Mouse (Mus musculus) urinary bladder, adult 2 months (tissue): ENCODE results near the gene Cyp1a2. TPM values are rescaled to one million over a fixed set of nuclear protein-coding genes. Genes with fewer than 3 reads are reported as not detected.

Experiments
- polyA plus RNA-seq: library from polyadenylated mRNA; depleted of rRNA; stranded (reverse); fragments of >200 nt; gene quantifications from 2 replicates; pipeline ENCODE4 v1.2.3, GENCODE M21; 2012; rRNA removed

Gene Cyp1a2
- polyA plus RNA-seq, 1 experiment = not detected

Other genes with a start within 250 kb of the Cyp1a2 start
- 47.1 and 75.2 TPM in 2 replicates for gene Ppcdc, start 243.6 kb downstream of the Cyp1a2 start, polyA plus RNA-seq
- 123 and 150 TPM in 2 replicates for gene Scamp5, start 215.6 kb downstream of the Cyp1a2 start, polyA plus RNA-seq
- 1.7 and 2.8 TPM in 2 replicates for gene Rpp25, start 179.7 kb downstream of the Cyp1a2 start, polyA plus RNA-seq
- gene Cox5a, start 162.4 kb downstream of the Cyp1a2 start, polyA plus RNA-seq = 223 and 254 TPM in 2 replicates
- 14.9 and 17.5 TPM in 2 replicates for gene Fam219b, start 146.2 kb downstream of the Cyp1a2 start, polyA plus RNA-seq
- gene Mpi, start 130.9 kb downstream of the Cyp1a2 start, polyA plus RNA-seq = 21.3 and 22.5 TPM in 2 replicates
- 60.9 and 62.9 TPM in 2 replicates for gene Scamp2, start 122.8 kb downstream of the Cyp1a2 start, polyA plus RNA-seq
- 32.4 and 38.8 TPM in 2 replicates for gene Ulk3, start 94.3 kb downstream of the Cyp1a2 start, polyA plus RNA-seq
- not detected in 2 replicates for gene Cplx3, start 77.4 kb downstream of the Cyp1a2 start, polyA plus RNA-seq
- gene Lman1l, start 62.9 kb downstream of the Cyp1a2 start, polyA plus RNA-seq = 0.03 and 0.07 TPM in 2 replicates
- gene Csk, start 30.1 kb downstream of the Cyp1a2 start, polyA plus RNA-seq = 54.8 and 69.3 TPM in 2 replicates
- gene Cyp1a1, start 4.2 kb upstream of the Cyp1a2 start, polyA plus RNA-seq = 16.2 and 21.1 TPM in 2 replicates
- 12.3 and 13.8 TPM in 2 replicates for gene Edc3, start 24.8 kb upstream of the Cyp1a2 start, polyA plus RNA-seq
- 90.8 and 111 TPM in 2 replicates for gene Clk3, start 82.2 kb upstream of the Cyp1a2 start, polyA plus RNA-seq
- gene Arid3b, start 153.1 kb upstream of the Cyp1a2 start, polyA plus RNA-seq = 5.6 and 6.7 TPM in 2 replicates
- 69.2 and 74.7 TPM in 2 replicates for gene Ubl7, start 227.3 kb upstream of the Cyp1a2 start, polyA plus RNA-seq